In genomic region chr1:43446731-43447601, GRCm38 (mm10) we compare ENCODE assay signal across 9 mouse cellular contexts. TPM values are rescaled to one million over a fixed set of nuclear protein-coding genes. Genes with fewer than 3 reads are reported as not detected.
A peak's percentile ranks its signal among the peaks of the same experiment; 100 is the strongest.
DNase-seq lines count a peak whose midpoint lies in the region; ATAC-seq and TF ChIP-seq lines count a peak whose summit lies in the region.
"Had no signal": no experiment of that assay in that cellular context is flagged by ENCODE, and none has a peak within 500 bp of the region (broad histone marks: within the 10 kb centered on the region; RNA-seq: fewer than 3 reads in every experiment).

No protein-coding gene starts in this region.

- H3K4me3 ChIP-seq in intestine, postnatal 0 days (ENCODE audit: low read depth, low read length): peak overlapping the region; percentile 91
- H3K4me3 ChIP-seq in neural tube, embryonic 12.5 days: peak overlapping the region; percentile 96

- H3K36me3 ChIP-seq in intestine, postnatal 0 days (ENCODE audit: control insufficient read depth, insufficient read depth): no peaks in the 10 kb centered on the region
- H3K36me3 ChIP-seq in neural tube, embryonic 12.5 days: no peaks in the 10 kb centered on the region

- intact Hi-C loops in gastrocnemius, postnatal 36 days (cut with DNase I): loop anchor here (5.0 to 10.0 kb wide), 3 partner anchors 108 to 188 kb away; no protein-coding TSS in a partner anchor

- peak; percentile 60 for ATAC-seq in intestine, postnatal 0 days
- no peak for ATAC-seq in neural tube, embryonic 12.5 days (ENCODE audit: low FRiP score, low read depth)

- H3K4me1 ChIP-seq in intestine, postnatal 0 days (replicated peaks; ENCODE audit: control insufficient read depth, insufficient read depth, low read length): peaks cover 8% of the 10 kb centered on the region; the same call in 1 of the 2 replicates
- peaks cover 18% of the 10 kb centered on the region for H3K4me1 ChIP-seq in neural tube, embryonic 12.5 days

- peak overlapping the region; percentile 95 for H3K9ac ChIP-seq in intestine, postnatal 0 days (ENCODE audit: low read depth, low read length)
- peak overlapping the region; percentile 92 for H3K9ac ChIP-seq in neural tube, embryonic 12.5 days

- no peaks in the 10 kb centered on the region for H3K27me3 ChIP-seq in intestine, postnatal 0 days (replicated peaks; ENCODE audit: control insufficient read depth, insufficient read depth, low read length)
- no peaks in the 10 kb centered on the region for H3K27me3 ChIP-seq in neural tube, embryonic 12.5 days (replicated peaks)
- H3K27me3 ChIP-seq: Patski had no signal

- TF ChIP-seq CTCF in intestine, postnatal 0 days (IDR thresholded peaks at IDR 0.05; ENCODE audit: low read depth): no peak

- no peaks in the 10 kb centered on the region for H3K9me3 ChIP-seq in intestine, postnatal 0 days (ENCODE audit: control insufficient read depth)
- no peaks in the 10 kb centered on the region for H3K9me3 ChIP-seq in neural tube, embryonic 12.5 days

- H3K4me2 ChIP-seq in intestine, postnatal 0 days (replicated peaks; ENCODE audit: low read depth): peak overlapping the region; percentile 92
- peak overlapping the region; percentile 79 for H3K4me2 ChIP-seq in neural tube, embryonic 12.5 days (replicated peaks)

- peak; percentile 22 to 30 for DNase-seq in layer of hippocampus, postnatal 10 days (ENCODE audit: low spot score in 2 of 2)
- DNase-seq in layer of hippocampus, adult 18-20 months (ENCODE audit: low spot score in 2 of 2): no peak
- peak; percentile 57 to 61 for DNase-seq in cerebellum, postnatal 36 days
- DNase-seq in gastrocnemius, postnatal 36 days: peak; percentile 34 to 50
- peak; percentile 65 to 67 for DNase-seq in lung, adult 18-20 months
- DNase-seq in thymus, postnatal 14 days: peak; percentile 67

- 5% methylated on average over 16 of the region's 16 CpGs for WGBS in intestine, postnatal 0 days
- 18% methylated on average over 16 of the region's 16 CpGs for WGBS in neural tube, embryonic 12.5 days

- H3K27ac ChIP-seq in intestine, postnatal 0 days (ENCODE audit: low read depth, low read length): peak overlapping the region; percentile 95
- no peak overlapping the region for H3K27ac ChIP-seq in neural tube, embryonic 12.5 days

RNA-seq across cellular contexts. Expression of gene Nck2, which starts 2.6 kb away (rescaled TPM):
- 10 to 100 TPM; 48.6 to 49.3 TPM for total RNA-seq in layer of hippocampus, postnatal 10 days (2021)
- 10 to 100 TPM; 48.9 to 54.9 TPM for total RNA-seq in layer of hippocampus, adult 18-20 months (2021)
- 10 to 100 TPM; 16.9 to 18.0 TPM for total RNA-seq in gastrocnemius, postnatal 36 days (2021)
- 17.0 and 17.1 TPM in 2 replicates for polyA plus RNA-seq in intestine, postnatal 0 days (2015; fragmentation: Nextera tagmentation; extraction: Ambion mirVana)
- 47.1 and 48.7 TPM in 2 replicates for polyA plus RNA-seq in neural tube, embryonic 12.5 days (2016; fragmentation: Nextera tagmentation; extraction: Ambion mirVana)

Comparison
In these comparisons a context has a peak if more than half of its experiments do, and no peak if none do; other contexts are left out.
1. DNase-seq: peak in layer of hippocampus, postnatal 10 days (2 of 2), cerebellum, postnatal 36 days (2 of 2), gastrocnemius, postnatal 36 days (2 of 2), lung, adult 18-20 months (2 of 2) and thymus, postnatal 14 days (single experiment); none in layer of hippocampus, adult 18-20 months (0 of 2).